Mouse (Mus musculus) C2C12 (cell line): ENCODE data around the gene Dll1. TPM values are rescaled to one million over a fixed set of nuclear protein-coding genes. Genes with fewer than 3 reads are reported as not detected.

Experiments
- H3K27me3 ChIP-seq: one replicate; pipeline ENCODE4 v1.6.1; 2011; ENCODE audit not compliant: control insufficient read depth, insufficient read depth, insufficient read length
- H3K36me3 ChIP-seq: one replicate; pipeline ENCODE4 v1.6.1; 2011; ENCODE audit not compliant: control insufficient read depth, insufficient read depth
- H3K4me3 ChIP-seq: one replicate; pipeline ENCODE4 v1.5.1; 2011; ENCODE audit warnings: mild to moderate bottlenecking, control low read depth; ENCODE audit not compliant: poor library complexity, insufficient read depth, severe bottlenecking
- H3K79me2 ChIP-seq: one replicate; pipeline ENCODE4 v1.6.1; 2011; ENCODE audit not compliant: control insufficient read depth, insufficient read depth
- H3K79me3 ChIP-seq: one replicate; pipeline ENCODE4 v1.6.1; 2011; ENCODE audit warnings: low read depth, control low read depth
- H3ac ChIP-seq: one replicate; pipeline ENCODE3; 2011; ENCODE audit warnings: low read depth; ENCODE audit not compliant: control insufficient read depth, insufficient read length
- CEBPB ChIP-seq: IDR thresholded peaks from one replicate; pipeline ENCODE4 v1.6.1; 2011; ENCODE audit warnings: low read depth, mild to moderate bottlenecking, control low read depth, moderate library complexity
- CTCF ChIP-seq: IDR thresholded peaks from one replicate; pipeline ENCODE4 v1.5.1; 2011; ENCODE audit not compliant: control insufficient read depth, insufficient read depth, insufficient read length
- FOSL1 ChIP-seq: IDR thresholded peaks from one replicate; pipeline ENCODE4 v1.8.0; 2011; ENCODE audit warnings: mild to moderate bottlenecking, low read length; ENCODE audit not compliant: poor library complexity, insufficient read depth, severe bottlenecking
- MAX ChIP-seq: IDR thresholded peaks from one replicate; pipeline ENCODE4 v1.6.1; 2011; ENCODE audit warnings: mild to moderate bottlenecking, control low read depth
- MYOD1 ChIP-seq: IDR thresholded peaks from one replicate; pipeline ENCODE4 v1.6.1; 2011; ENCODE audit warnings: low read depth; ENCODE audit not compliant: control insufficient read depth, insufficient read length
- MYOG ChIP-seq: IDR thresholded peaks from one replicate; pipeline ENCODE4 v1.6.1; 2011; ENCODE audit not compliant: control insufficient read depth, insufficient read length; ENCODE audit errors: extremely low read depth
- USF1 ChIP-seq: IDR thresholded peaks from one replicate; pipeline ENCODE4 v1.6.1; 2011; ENCODE audit warnings: low read depth, mild to moderate bottlenecking, control low read depth, moderate library complexity
- polyA plus RNA-seq: library from polyadenylated mRNA; unstranded; fragments of >200 nt; fragmentation: generic; extraction: Trizol; gene quantifications from one replicate; pipeline ENCODE4 v1.2.1, GENCODE M21; 2012; ENCODE audit warnings: missing spikeins

Dll1 gene
- polyA plus RNA-seq, 1 experiment, result 2.2 TPM

DNA sequence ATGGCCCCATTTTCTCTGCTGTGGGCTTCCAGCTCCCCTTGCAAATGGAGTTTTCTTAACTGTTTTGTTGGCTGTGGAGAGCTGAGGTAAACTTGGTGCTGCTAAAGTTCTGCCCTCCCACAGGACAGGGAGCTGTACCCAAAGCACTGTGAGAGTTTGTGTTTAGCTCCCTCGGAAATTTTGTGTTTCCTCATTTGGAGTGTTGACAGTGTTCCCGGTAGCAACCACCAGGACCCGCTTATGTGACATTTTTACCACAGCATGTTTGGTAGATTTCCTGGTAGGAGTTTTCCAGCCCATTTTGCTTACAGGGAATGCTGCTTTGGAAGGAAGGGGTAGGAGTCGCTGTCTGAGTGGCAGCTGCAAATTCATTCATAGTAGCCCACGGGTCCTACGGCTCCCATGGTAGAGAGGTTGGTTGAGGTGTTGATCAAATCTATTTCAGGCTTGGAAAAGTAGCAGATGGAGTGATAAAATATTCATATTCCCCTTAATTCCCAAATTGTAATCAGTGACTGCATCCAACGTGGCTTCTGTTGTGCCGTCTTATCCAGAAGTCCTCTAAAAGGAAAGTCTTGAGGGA lies 43.4 kb upstream of the Dll1 start:
- Histone ChIP-seq H3K4me3 (no peak overlapping the region), H3K79me2 (no peaks in the 10 kb centered on the region), H3K27me3 (no peaks in the 10 kb centered on the region), H3K36me3 (peaks cover 75% of the 10 kb centered on the region), H3ac (no peak overlapping the region), H3K79me3 (no peaks in the 10 kb centered on the region)
- TF ChIP-seq CEBPB (no peak), FOSL1 (no peak), USF1 (no peak), MYOG (no peak)

DNA sequence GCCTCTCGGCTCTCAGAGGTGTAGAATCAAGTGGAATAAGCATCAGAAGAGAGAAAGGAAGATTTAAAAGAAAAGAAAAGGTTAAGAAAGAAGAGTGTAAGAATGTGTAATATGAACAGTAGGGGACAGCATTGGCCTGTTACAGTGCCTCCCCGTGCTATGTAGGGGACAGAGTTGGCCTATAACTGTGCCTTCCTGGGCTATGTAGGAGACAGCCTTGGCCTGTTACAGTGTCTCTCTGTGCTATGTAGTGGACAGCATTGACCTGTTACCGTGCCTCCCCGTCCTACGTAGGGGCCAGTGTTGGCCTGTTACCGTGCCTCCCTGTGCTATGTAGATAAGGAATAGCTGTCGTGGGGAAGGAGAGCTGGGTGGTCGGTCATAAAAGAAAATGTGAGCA lies 42.9 kb upstream of the Dll1 start:
- TF ChIP-seq MYOD1 (no peak), FOSL1 (no peak), MAX (no peak)
- no peaks in the 10 kb centered on the region for H3K79me3 ChIP-seq
- no peak overlapping the region for H3ac ChIP-seq
- no peak overlapping the region for H3K4me3 ChIP-seq
- no peaks in the 10 kb centered on the region for H3K79me2 ChIP-seq
- H3K36me3 ChIP-seq, result peaks cover 79% of the 10 kb centered on the region
- H3K27me3 ChIP-seq, result no peaks in the 10 kb centered on the region

DNA sequence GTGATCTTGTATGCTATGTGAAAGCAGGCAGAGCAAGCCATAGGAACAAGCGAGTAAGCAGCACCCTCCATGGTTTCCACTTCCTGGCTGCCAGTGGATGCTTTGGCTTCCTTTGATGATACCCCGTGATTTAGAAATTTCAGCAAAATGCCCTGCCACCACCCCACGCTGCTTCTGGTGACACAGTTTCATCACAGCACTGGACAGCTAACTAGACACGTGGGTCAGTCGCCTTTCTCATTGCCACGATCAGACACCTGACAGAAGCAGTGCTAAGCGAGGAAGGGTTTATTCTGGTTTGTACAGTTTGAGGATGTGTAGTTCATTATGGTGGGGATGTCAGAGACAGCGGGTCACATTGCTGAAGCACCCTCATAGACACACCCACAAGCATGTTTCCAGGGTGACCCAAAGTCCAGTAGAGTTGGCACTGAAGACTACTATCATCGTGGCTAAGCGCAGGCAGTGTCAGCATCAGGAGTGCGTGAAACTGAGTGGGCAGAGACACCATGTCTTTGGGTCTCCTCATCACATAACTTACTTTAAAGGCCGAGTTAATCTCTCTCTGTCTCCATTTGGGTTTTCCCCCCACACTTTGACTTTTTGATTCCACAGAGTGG lies 40.0 kb upstream of the Dll1 start:
- TF ChIP-seq MYOG (no peak), MYOD1 (no peak), CEBPB (no peak), FOSL1 (no peak), USF1 (no peak), MAX (no peak), CTCF (no peak)
- H3K79me2 ChIP-seq, result no peaks in the 10 kb centered on the region
- H3K27me3 ChIP-seq, result no peaks in the 10 kb centered on the region
- H3ac ChIP-seq, result no peak overlapping the region
- no peaks in the 10 kb centered on the region for H3K79me3 ChIP-seq
- H3K36me3 ChIP-seq, result peaks cover 77% of the 10 kb centered on the region
- H3K4me3 ChIP-seq, result no peak overlapping the region

DNA sequence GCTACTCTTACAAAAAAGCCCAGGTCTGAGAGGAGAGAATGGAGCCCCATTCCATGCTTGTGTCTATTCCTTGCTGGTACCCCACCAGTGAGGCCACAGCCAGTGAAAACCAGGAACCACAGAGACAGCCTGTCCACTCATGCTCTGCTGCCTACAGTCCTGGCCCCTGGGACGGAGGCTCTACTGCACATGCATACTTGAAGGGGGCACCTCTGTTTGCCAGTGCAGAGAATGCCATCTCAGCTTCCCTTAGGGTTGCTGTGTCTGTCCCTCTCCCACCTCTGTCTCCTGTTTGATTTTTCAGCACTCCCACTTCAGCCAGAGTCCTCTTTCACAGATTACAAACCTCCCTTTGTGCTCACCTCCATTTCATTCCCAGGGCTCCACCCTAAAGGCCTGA lies 34.2 kb upstream of the Dll1 start:
- Histone ChIP-seq H3K79me2 (no peaks in the 10 kb centered on the region), H3ac (no peak overlapping the region), H3K4me3 (no peak overlapping the region), H3K79me3 (no peaks in the 10 kb centered on the region), H3K36me3 (peaks cover 64% of the 10 kb centered on the region), H3K27me3 (no peaks in the 10 kb centered on the region)
- TF ChIP-seq FOSL1, result no peak
- no peak for TF ChIP-seq CTCF
- no peak for TF ChIP-seq MAX
- TF ChIP-seq CEBPB, result no peak
- no peak for TF ChIP-seq USF1
- no peak for TF ChIP-seq MYOG
- no peak for TF ChIP-seq MYOD1

DNA sequence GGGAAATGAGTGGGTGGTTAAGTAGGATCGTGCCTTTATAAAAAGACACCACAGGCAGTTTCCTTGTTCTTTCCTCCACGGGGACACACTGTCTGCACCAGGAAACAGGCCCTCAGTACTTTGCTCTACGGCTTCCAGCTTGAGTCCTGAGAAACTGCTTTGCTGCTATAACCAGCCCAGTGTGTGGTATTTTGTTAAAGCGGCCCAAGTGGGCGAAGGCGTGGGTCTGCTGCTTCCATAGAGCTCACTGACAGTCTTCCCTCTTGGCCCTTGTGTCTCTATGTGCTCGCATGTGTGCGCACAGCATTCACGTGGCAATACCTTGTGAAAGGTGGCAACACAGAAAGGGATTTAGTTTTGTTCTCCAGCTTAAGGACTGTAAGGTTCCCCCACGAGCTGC lies 32.6 kb upstream of the Dll1 start:
- TF ChIP-seq FOSL1 (no peak), MYOG (no peak), MYOD1 (no peak), CEBPB (no peak), USF1 (no peak), CTCF (no peak), MAX (no peak)
- no peak overlapping the region for H3K4me3 ChIP-seq
- H3K36me3 ChIP-seq, result peaks cover 59% of the 10 kb centered on the region

GRCm38 (mm10) chr17:15406576-15406975 lies 29.9 kb upstream of the Dll1 start:
- Histone ChIP-seq H3K79me3 (no peaks in the 10 kb centered on the region), H3K36me3 (peaks cover 65% of the 10 kb centered on the region), H3K79me2 (peaks cover 3% of the 10 kb centered on the region), H3K27me3 (no peaks in the 10 kb centered on the region), H3K4me3 (no peak overlapping the region), H3ac (no peak overlapping the region)
- no peak for TF ChIP-seq USF1
- no peak for TF ChIP-seq CTCF
- no peak for TF ChIP-seq CEBPB
- TF ChIP-seq MYOG, result no peak
- TF ChIP-seq FOSL1, result no peak
- TF ChIP-seq MYOD1, result no peak
- TF ChIP-seq MAX, result no peak

More for the DNA sequence above, 32.6 kb upstream of the Dll1 start:
- no peaks in the 10 kb centered on the region for H3K79me2 ChIP-seq
- no peaks in the 10 kb centered on the region for H3K27me3 ChIP-seq
- H3ac ChIP-seq, result no peak overlapping the region
- no peaks in the 10 kb centered on the region for H3K79me3 ChIP-seq
